Mouse (Mus musculus) kidney, adult 2 months (tissue): ENCODE measurements around the gene Hist1h2bb.

Experiments
- CTCF ChIP-seq: fragments of 200-500 bp; conservative IDR thresholded peaks from 2 replicates; pipeline ENCODE4 v1.5.1; 2011; ENCODE audit warnings: low read depth, mild to moderate bottlenecking, control low read depth, low read length, moderate library complexity, mixed read lengths; ENCODE audit not compliant: insufficient read depth, insufficient read length
- POLR2A ChIP-seq: fragments of 200-500 bp; IDR thresholded peaks from one replicate; pipeline ENCODE4 v1.6.1; 2011; ENCODE audit warnings: low read depth, low read length, control low read depth

- no peak for TF ChIP-seq CTCF
- TF ChIP-seq POLR2A = no peak
Measured at GRCm38 (mm10) chr13:23744421-23745380, 1.8 kb upstream of the Hist1h2bb start.
